Mouse (Mus musculus) kidney, adult 2 months (tissue): ENCODE measurements around the gene Zfp473.

Experiments used
- CTCF ChIP-seq: fragments of 200-500 bp; conservative IDR thresholded peaks from 2 replicates; pipeline ENCODE4 v1.5.1; 2011; ENCODE audit warnings: low read depth, mild to moderate bottlenecking, control low read depth, low read length, moderate library complexity, mixed read lengths; ENCODE audit not compliant: insufficient read depth, insufficient read length
- POLR2A ChIP-seq: fragments of 200-500 bp; IDR thresholded peaks from one replicate; pipeline ENCODE4 v1.6.1; 2011; ENCODE audit warnings: low read depth, low read length, control low read depth

DNA sequence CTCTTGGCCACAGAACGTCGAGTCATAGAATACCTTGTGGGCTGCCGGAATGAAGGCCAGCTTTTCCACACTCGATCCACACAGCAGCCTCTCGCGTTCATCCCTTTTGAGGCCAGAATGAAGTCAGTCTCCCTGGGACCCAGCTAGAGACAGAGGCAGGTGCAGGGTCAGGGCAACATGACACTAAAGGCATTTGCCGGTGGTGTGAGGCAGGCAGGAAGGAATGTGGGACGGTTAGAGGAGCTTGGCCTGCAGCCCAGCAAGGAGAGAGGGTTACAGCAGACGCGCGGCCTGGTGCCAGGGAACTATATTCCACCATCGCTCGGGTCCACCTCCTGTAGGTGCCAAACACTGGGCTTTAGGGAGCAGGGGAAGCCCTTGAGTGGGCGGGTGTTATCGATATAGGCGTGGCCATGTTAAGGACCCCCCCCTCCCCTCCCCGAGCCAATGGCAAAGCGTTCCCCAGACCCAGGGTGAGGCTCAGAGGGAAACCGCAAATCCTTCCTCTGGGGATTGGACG is 53.6 kb downstream of the Zfp473 start:
- TF ChIP-seq POLR2A (no peak), CTCF (no peak)
